ENCODE assay signal across 8 mouse cellular contexts in genomic region chr16:14162988-14163416, GRCm38 (mm10). TPM values are rescaled to one million over a fixed set of nuclear protein-coding genes. Genes with fewer than 3 reads are reported as not detected.
DNase-seq lines count a peak whose midpoint lies in the region; ATAC-seq and TF ChIP-seq lines count a peak whose summit lies in the region.

Gene Nde1 (plus strand): TSS chr16:14163275.
Gene Marf1 (minus strand): TSS chr16:14163351.

- H3K4me3 ChIP-seq in C2C12 (ENCODE audit: insufficient read depth, poor library complexity, severe bottlenecking): peak within 1 kb of the TSS; percentile 58
- peak within 1 kb of the TSS; percentile 76 for H3K4me3 ChIP-seq in embryonic fibroblast, embryonic 13.5 days (ENCODE audit: insufficient read depth, low read length)
- peak within 1 kb of the TSS; percentile 71 for H3K4me3 ChIP-seq in limb, embryonic 14.5 days (replicated peaks; ENCODE audit: low read length)
- peak within 1 kb of the TSS; percentile 67 for H3K4me3 ChIP-seq in midbrain, embryonic 16.5 days (ENCODE audit: low read depth, low read length)

- H3K27me3 ChIP-seq in C2C12 (ENCODE audit: control insufficient read depth, insufficient read depth, insufficient read length): no peaks in the 10 kb centered on the region
- H3K27me3 ChIP-seq in limb, embryonic 14.5 days (ENCODE audit: control insufficient read depth, insufficient read depth, low read length): no peaks in the 10 kb centered on the region
- H3K27me3 ChIP-seq in midbrain, embryonic 16.5 days (ENCODE audit: control insufficient read depth, insufficient read depth, low read depth, low read length): no peaks in the 10 kb centered on the region

- peak; percentile 90 for ATAC-seq in limb, embryonic 14.5 days (ENCODE audit: low FRiP score, low read depth)
- peak; percentile 61 for ATAC-seq in midbrain, embryonic 16.5 days

- no peaks in the 10 kb centered on the region for H3K9me3 ChIP-seq in limb, embryonic 14.5 days (ENCODE audit: control insufficient read depth, low read length)
- H3K9me3 ChIP-seq in midbrain, embryonic 16.5 days (replicated peaks; ENCODE audit: control insufficient read depth, low read length, poor library complexity, severe bottlenecking): no peaks in the 10 kb centered on the region

- peak within 1 kb of the TSS; percentile 96 for H3K27ac ChIP-seq in embryonic fibroblast, embryonic 13.5 days (ENCODE audit: insufficient read depth, low read length)
- peak within 1 kb of the TSS; percentile 81 for H3K27ac ChIP-seq in limb, embryonic 14.5 days (replicated peaks; ENCODE audit: low read depth, low read length)
- 0 out of 2 replicates have a peak within 1 kb of the TSS, but pooled peaks have one; percentile 53 for H3K27ac ChIP-seq in midbrain, embryonic 16.5 days (ENCODE audit: low read length)

- peaks cover 8% of the 10 kb centered on the region for H3K36me3 ChIP-seq in C2C12 (ENCODE audit: control insufficient read depth, insufficient read depth)
- peaks cover 6% of the 10 kb centered on the region for H3K36me3 ChIP-seq in limb, embryonic 14.5 days (ENCODE audit: control insufficient read depth, insufficient read depth, low read length)
- no peaks in the 10 kb centered on the region for H3K36me3 ChIP-seq in midbrain, embryonic 16.5 days (ENCODE audit: control insufficient read depth, insufficient read depth, low read length)

- TF ChIP-seq CTCF in C2C12 (IDR thresholded peaks at IDR 0.05; ENCODE audit: control insufficient read depth, insufficient read depth, insufficient read length): no peak
- TF ChIP-seq CTCF in embryonic fibroblast, embryonic 13.5 days (IDR thresholded peaks at IDR 0.05; ENCODE audit: borderline replicate concordance, insufficient read depth, low read length): no peak

- TF ChIP-seq POLR2A in embryonic fibroblast, embryonic 13.5 days (IDR thresholded peaks at IDR 0.05; ENCODE audit: low read depth, low read length): peak; percentile 88
- TF ChIP-seq POLR2A in limb, embryonic 14.5 days (IDR thresholded peaks at IDR 0.05; ENCODE audit: borderline replicate concordance, extremely low read depth, insufficient read depth, insufficient read length): peak; percentile 96; the same call in 1 of the 2 replicates

- peaks cover 55% of the 10 kb centered on the region for H3K79me3 ChIP-seq in C2C12 (ENCODE audit: low read depth)

- under 1% methylated on average over 25 of the region's 43 CpGs for WGBS in limb, embryonic 14.5 days
- WGBS in midbrain, embryonic 16.5 days: under 1% methylated on average over 30 of the region's 43 CpGs

- H3K79me2 ChIP-seq in C2C12 (ENCODE audit: control insufficient read depth, insufficient read depth): peaks cover 61% of the 10 kb centered on the region

- H3K4me2 ChIP-seq in limb, embryonic 14.5 days (replicated peaks; ENCODE audit: low read depth, low read length, severe bottlenecking): peak within 1 kb of the TSS; percentile 72
- peak within 1 kb of the TSS; percentile 97 for H3K4me2 ChIP-seq in midbrain, embryonic 16.5 days (ENCODE audit: low read length)

- H3K9ac ChIP-seq in limb, embryonic 14.5 days (ENCODE audit: low read depth, low read length, severe bottlenecking): peak within 1 kb of the TSS; percentile 86
- peak within 1 kb of the TSS; percentile 69 for H3K9ac ChIP-seq in midbrain, embryonic 16.5 days (ENCODE audit: low read depth, low read length)

- H3ac ChIP-seq in C2C12 (ENCODE audit: control insufficient read depth, insufficient read length, low read depth): peak within 1 kb of the TSS; percentile 94

- H3K4me1 ChIP-seq in embryonic fibroblast, embryonic 13.5 days (ENCODE audit: control insufficient read depth, insufficient read depth, low read length): peaks cover 2% of the 10 kb centered on the region
- peaks cover 19% of the 10 kb centered on the region for H3K4me1 ChIP-seq in limb, embryonic 14.5 days (ENCODE audit: control insufficient read depth, insufficient read depth, low read length)
- peaks cover 13% of the 10 kb centered on the region for H3K4me1 ChIP-seq in midbrain, embryonic 16.5 days (ENCODE audit: control insufficient read depth, insufficient read depth, low read length)

- DNase-seq in brain, adult 2 months (ENCODE audit: low read depth, low spot score): peak; percentile 90
- peak; percentile 93 to 94 for DNase-seq in heart, adult 9 months (ENCODE audit: low spot score in 2 of 2)
- peak; percentile 92 for DNase-seq in kidney, adult 9 months
- peak; percentile 94 for DNase-seq in limb, embryonic 14.5 days (ENCODE audit: low spot score)
- DNase-seq in spleen, postnatal 10 days (ENCODE audit: low spot score in 2 of 2): peak; percentile 88 to 95

TF ChIP-seq in C2C12, 6 proteins besides CTCF, POLR2A, EP300 and RAD21:
- no peak for TF ChIP-seq USF1 (IDR thresholded peaks at IDR 0.05; ENCODE audit: low read depth)
- TF ChIP-seq MAX (IDR thresholded peaks at IDR 0.05): no peak
- no peak for TF ChIP-seq FOSL1 (IDR thresholded peaks at IDR 0.05; ENCODE audit: insufficient read depth, low read length, poor library complexity, severe bottlenecking)
- TF ChIP-seq CEBPB (IDR thresholded peaks at IDR 0.05; ENCODE audit: low read depth): no peak
- TF ChIP-seq MYOD1 (IDR thresholded peaks at IDR 0.05; ENCODE audit: control insufficient read depth, insufficient read length, low read depth): no peak
- TF ChIP-seq MYOG (IDR thresholded peaks at IDR 0.05; ENCODE audit: control insufficient read depth, extremely low read depth, insufficient read length): no peak

RNA-seq across cellular contexts. Expression of gene Nde1, which starts in this region (rescaled TPM):
- 68.6 TPM for polyA plus RNA-seq in C2C12 (2012; fragmentation: generic; extraction: Trizol)
- 57.1 and 65.1 TPM in 2 replicates for polyA plus RNA-seq in embryonic fibroblast, embryonic 13.5 days (2011; ENCODE audit: insufficient read length, low read depth, missing spikeins)
- 89.1 and 93.9 TPM in 2 replicates for polyA plus RNA-seq in limb, embryonic 14.5 days (2012; rRNA removed)
- polyA plus RNA-seq in limb, embryonic 14.5 days (2014; fragmentation: Nextera tagmentation; extraction: Ambion mirVana): 89.9 and 95.6 TPM in 2 replicates
- 18.7 and 21.9 TPM in 2 replicates for polyA plus RNA-seq in midbrain, embryonic 16.5 days (2015; fragmentation: Nextera tagmentation; extraction: Ambion mirVana)

RNA-seq across cellular contexts. Expression of gene Marf1, which starts in this region (rescaled TPM):
- 7.0 TPM for polyA plus RNA-seq in C2C12 (2012; fragmentation: generic; extraction: Trizol)
- polyA plus RNA-seq in embryonic fibroblast, embryonic 13.5 days (2011; ENCODE audit: insufficient read length, low read depth, missing spikeins): 37.7 and 40.0 TPM in 2 replicates
- 19.3 and 20.0 TPM in 2 replicates for polyA plus RNA-seq in limb, embryonic 14.5 days (2012; rRNA removed)
- 17.8 and 20.6 TPM in 2 replicates for polyA plus RNA-seq in limb, embryonic 14.5 days (2014; fragmentation: Nextera tagmentation; extraction: Ambion mirVana)
- polyA plus RNA-seq in midbrain, embryonic 16.5 days (2015; fragmentation: Nextera tagmentation; extraction: Ambion mirVana): 16.0 and 16.4 TPM in 2 replicates

Comparison
In these comparisons a context has a peak if more than half of its experiments do, and no peak if none do; other contexts are left out.
1. Peak in every context shown above with its lines: DNase-seq, ATAC-seq, H3K4me3 ChIP-seq and H3K27ac ChIP-seq.